Mouse (Mus musculus) lung, adult 2 months (tissue): Measurements from ENCODE around the gene Fbxl17.

Experiments
- CTCF ChIP-seq: fragments of 200-500 bp; IDR thresholded peaks from 2 replicates; pipeline ENCODE4 v1.5.1; 2011; ENCODE audit warnings: mild to moderate bottlenecking, low read length, control low read depth; ENCODE audit not compliant: insufficient read depth
- POLR2A ChIP-seq: fragments of 200-500 bp; IDR thresholded peaks from 2 replicates; pipeline ENCODE4 v1.6.1; 2011; ENCODE audit warnings: low read depth, mild to moderate bottlenecking, control low read depth, low read length, borderline replicate concordance; ENCODE audit errors: extremely low read depth

DNA sequence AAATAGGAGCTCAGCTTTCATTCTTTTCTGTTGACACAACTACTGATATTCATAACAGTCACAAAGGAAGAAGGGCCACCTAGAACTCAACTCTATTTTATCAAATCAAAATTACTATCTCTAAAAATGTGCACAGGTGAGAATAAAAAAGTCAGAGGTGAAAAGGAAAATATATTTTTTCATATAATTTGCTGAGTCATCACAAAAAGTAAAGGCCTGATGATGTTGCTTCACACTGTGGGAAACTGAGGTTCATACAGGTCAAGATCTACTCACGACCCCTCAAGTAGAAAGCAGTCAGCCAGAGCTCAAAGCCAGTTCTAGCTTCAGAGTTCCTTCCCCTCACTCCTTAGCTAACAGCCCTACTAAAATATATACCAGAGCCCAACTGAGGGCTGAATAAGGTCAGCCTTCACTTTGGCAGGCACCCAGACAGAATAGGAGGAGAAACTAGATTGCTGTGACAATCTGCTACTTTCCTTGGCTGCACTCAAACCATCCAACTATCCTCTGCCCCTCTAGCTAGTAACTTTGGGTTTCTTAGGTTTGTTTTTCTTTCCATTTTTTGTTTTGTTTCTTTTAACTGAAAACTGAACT, 210.4 kb downstream of the Fbxl17 start:
- TF ChIP-seq CTCF (no peak), POLR2A (no peak)
